Mouse (Mus musculus) heart, postnatal 25 days (tissue): Measurements from ENCODE around the gene Fubp1. TPM values are rescaled to one million over a fixed set of nuclear protein-coding genes. Genes with fewer than 3 reads are reported as not detected.
"Not testable (repeated sequence)": the region's sequence is repeated elsewhere in the genome, so short reads cannot be mapped to it uniquely, and the experiment has no call there.

ENCODE experiments used
- DNase-seq: peaks from one replicate; pipeline ENCODE4 v3.0.0; 2022; ENCODE audit warnings: low spot score
- intact Hi-C: fragments of 180-260 bp; cut with DNase I; formaldehyde crosslinking; loops from one replicate; pipeline ENCODE4 v1.15.1; 2025
- total RNA-seq, 2 experiments: library from RNA; stranded (reverse); gene quantifications; 2 replicates each; pipeline ENCODE4 v1.2.3; 2021

Fubp1 gene
- total RNA-seq, 2 experiments from 2014 or later: 54.6 to 58.4 TPM

DNA sequence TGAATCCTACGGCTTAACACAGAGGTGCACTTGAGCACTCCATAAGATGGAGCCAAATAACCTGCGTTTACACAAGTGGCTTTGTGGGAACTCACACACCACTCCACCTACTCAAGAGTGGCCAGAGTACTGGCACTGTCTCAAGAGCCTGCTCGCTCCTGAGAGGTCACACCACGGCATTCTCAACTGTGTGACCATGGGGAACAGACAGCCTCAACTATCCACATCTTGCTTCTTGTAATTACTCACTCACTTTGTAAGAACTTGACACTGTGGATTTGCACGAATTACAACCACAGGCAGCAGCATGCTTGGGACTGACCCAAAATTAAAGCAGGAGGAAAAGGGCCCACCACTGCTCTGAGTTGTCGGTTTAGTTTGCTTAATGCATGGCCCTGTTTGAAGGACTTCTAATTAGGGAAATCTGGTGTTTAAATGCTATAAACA is 18.4 kb upstream of the Fubp1 start:
- intact Hi-C loops: loop anchor here (5.0 kb wide), 1 partner anchor 80 kb away; no protein-coding TSS in a partner anchor
- DNase-seq: peak; percentile 15

DNA sequence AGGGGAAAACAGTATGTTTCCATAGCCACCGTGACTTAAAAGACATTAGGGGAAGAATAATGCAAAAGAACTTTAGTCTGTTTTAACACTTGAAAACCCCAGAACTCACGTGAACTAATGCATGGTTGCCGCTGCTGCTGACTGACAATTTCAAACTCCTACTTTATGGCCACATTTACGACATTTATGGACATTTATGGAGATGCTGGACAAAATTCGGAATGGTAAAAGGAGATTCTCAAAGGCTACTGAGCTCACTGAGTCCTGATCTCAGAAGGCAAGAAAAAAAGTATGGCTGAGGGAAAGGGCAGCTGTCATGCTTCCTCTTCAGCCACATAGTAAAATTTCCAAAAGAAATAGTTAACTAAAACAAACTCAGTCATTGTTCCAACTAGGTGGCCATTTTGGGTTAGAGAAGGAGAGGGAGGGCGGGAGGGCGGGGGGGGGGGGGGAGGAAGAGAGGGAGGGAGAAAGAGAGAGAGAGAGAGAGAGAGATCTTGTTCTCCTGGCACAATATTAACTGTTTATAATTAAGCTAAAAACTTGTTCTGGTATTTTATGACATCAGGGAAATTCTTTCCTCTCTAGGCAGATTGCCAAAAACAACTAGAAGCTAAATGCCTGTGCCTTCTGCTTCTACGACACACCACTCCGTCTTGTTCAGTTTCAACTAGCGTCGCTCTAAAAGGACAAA is 17.8 kb upstream of the Fubp1 start:
- no peak for DNase-seq
- intact Hi-C loops: loop anchor here (5.0 kb wide), 1 partner anchor 80 kb away; no protein-coding TSS in a partner anchor

- no peak for DNase-seq
- intact Hi-C loops: loop anchor here (1.0 to 5.0 kb wide), 3 partner anchors 17 to 81 kb away; partner anchors contain the start of genes Dnajb4, Fubp1 and Gipc2
Measured at GRCm38 (mm10) chr3:152193177-152193576, 17.0 kb upstream of the Fubp1 start.

- peak; percentile 84 for DNase-seq
- intact Hi-C loops: loop anchor here (1.0 to 5.0 kb wide), 3 partner anchors 17 to 81 kb away; partner anchors contain the start of genes Dnajb4, Fubp1 and Gipc2
Measured at GRCm38 (mm10) chr3:152193635-152194097, 16.6 kb upstream of the Fubp1 start.

DNA sequence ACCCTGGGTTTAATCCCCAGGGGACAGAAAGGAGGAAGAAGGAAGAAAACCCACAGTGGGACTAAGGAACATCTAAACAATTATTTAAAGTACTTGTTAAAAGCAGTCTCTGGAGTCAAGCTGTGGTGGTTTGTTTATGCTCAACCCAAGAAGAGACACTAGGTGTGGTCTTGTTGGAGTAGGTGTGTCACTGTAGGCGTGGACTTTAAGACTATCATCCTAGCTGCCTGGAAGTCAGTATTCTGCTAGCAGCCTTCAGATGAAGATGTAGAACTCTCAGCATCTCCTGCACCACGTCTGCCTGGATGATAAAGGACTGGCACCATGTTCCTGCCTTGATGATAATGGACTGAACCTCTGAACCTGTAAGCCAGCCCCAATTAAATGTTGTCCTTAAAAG is 13.0 kb upstream of the Fubp1 start:
- intact Hi-C loops: not testable (repeated sequence)

GRCm38 (mm10) chr3:152199125-152199524 is 11.1 kb upstream of the Fubp1 start:
- intact Hi-C loops: no loop called here
- no peak for DNase-seq

More for the DNA sequence above, 13.0 kb upstream of the Fubp1 start:
- DNase-seq: not testable (repeated sequence)

- intact Hi-C loops: no loop called here
- DNase-seq: no peak
Measured at GRCm38 (mm10) chr3:152201181-152201580, 9.0 kb upstream of the Fubp1 start.

DNA sequence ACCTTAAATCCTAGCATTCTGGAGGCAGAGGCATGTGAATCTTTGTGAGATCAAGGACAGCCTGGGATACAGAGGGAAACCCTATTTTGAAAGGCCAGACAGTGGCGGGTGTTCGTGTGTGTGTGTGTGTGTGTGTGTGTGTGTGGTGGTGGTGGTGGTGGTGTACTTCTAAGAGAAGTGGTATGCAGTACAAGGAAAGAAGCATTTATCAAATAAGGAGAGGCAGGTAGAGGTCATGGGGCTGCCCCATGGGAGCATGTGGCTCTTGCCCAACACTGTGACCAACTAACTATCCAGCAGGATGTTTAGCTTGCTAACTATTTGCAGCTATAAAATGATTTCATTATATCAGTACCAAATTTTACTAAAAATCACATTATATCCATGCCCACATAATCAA is 8.6 kb upstream of the Fubp1 start:
- intact Hi-C loops: no loop called here
- no peak for DNase-seq

- DNase-seq: no peak
- intact Hi-C loops: no loop called here
Measured at GRCm38 (mm10) chr3:152202942-152203341, 7.3 kb upstream of the Fubp1 start.

- no peak for DNase-seq
- intact Hi-C loops: no loop called here
Measured at GRCm38 (mm10) chr3:152203411-152203810, 6.8 kb upstream of the Fubp1 start.

- DNase-seq: no peak
- intact Hi-C loops: no loop called here
Measured at GRCm38 (mm10) chr3:152203996-152204395, 6.2 kb upstream of the Fubp1 start.

DNA sequence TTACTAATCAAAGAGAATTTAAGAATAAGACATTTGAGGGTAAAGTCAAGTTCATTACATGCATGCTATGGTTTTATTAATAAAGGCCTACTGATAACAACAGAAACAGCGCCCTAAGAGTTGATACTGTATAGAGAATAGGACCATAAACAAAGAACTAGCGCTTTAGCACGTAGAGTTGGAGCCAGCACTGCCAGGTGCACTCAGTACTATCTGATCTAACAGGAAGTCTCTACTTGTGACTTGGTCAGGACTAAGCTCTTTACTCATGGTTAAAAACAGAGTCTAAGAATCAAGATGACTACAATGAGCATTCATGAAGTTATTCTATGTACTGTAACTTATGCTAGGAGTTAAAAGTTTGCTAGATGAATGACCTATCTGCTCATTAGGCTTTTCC is 5.6 kb upstream of the Fubp1 start:
- no peak for DNase-seq
- intact Hi-C loops: no loop called here

DNA sequence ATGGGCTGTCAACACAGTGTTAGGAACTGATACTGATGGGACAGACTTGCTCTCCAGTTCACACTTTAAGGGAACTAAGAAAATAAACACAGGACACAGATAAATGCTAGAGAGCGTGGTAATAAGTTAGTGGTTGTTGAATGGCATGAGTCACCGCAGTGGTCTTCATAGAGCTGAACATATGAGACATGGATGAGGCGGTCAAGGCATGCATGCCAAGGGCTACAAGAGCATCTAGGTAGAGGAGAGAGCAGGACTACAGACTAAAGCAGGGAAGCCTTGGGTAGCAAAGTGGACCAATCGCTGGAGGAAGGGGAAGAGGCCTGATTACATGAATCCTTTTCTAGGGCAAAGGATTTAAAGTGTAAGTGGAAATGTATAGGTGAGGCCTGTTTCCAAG is 3.1 kb upstream of the Fubp1 start:
- intact Hi-C loops: no loop called here
- DNase-seq: no peak

DNA sequence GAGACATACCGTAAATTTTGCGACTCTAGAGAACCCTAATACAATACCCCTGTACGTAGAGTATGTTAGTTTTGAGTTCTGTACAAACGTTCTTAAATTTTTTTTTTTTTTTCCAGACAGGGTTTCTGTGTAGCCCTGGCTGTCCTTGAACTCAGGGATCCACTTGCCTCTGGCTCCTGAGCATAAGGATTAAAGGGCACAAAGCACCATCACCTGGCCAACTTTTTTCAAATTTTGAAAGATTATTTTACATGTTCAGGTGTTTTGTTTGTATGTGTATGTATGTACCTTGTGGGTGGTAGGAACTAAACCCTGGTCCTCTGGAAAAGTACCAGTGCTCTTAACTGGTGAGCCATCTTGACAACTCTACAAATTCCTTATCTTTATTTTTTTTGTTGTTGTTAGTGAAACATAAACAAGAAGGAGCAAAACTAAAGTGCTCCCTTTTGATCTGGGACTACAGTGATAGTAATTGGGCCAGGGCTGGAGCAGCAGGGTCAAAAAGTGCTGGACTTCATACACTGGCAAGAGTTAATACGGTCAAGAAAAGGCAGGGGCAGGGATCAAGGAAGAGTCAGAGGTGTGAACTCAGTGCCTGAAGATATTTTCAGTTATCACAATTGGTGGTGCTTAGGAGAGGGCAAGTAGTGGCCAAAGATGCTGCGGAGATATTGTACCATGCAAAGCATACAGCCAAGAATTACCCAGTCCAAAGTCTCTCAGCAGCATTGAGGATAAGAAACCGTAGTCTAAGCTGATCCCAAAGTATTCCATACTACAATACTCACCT is 1.9 kb upstream of the Fubp1 start:
- DNase-seq: no peak
- intact Hi-C loops: no loop called here

GRCm38 (mm10) chr3:152209177-152209966 is 850 bp upstream of the Fubp1 start:
- peak; percentile 11 for DNase-seq
- intact Hi-C loops: no loop called here

DNA sequence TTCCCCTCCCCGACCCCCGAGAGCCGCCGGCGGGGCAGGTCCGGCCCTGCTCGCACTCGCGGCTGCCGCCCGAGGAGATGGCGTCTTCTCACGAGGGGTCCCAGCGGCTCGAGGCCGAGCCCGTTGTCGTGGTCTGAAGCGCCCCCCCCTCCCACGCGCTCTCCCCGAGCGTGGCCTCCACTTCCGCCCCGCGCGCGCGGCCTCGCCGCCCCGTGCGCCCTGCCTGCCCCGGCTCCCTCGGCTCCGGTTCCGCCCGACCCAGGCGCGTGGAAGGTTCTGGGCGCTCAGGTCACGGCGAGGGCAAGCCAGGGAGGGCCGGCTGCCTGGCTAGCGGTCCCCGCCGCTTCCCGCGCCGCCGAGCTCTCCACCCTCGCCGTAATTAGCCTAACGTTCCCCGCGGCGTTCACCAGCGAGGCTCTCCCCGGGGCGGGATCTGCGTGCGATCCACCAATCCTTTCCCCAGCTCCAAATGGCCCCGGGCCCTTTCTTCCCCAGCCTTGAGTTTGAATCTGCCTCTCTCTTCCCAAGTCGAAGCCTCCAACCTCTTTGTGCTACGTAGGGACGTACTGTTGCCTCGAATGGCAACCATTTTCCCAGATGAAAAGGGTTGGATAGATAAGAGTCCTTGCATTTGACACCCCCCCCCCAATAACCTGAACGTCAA is 638 bp downstream of the Fubp1 start:
- DNase-seq: peak; percentile 38
- intact Hi-C loops: loop anchor here (1.0 to 2.0 kb wide), 2 partner anchors 18 to 100 kb away; no protein-coding TSS in a partner anchor

DNA sequence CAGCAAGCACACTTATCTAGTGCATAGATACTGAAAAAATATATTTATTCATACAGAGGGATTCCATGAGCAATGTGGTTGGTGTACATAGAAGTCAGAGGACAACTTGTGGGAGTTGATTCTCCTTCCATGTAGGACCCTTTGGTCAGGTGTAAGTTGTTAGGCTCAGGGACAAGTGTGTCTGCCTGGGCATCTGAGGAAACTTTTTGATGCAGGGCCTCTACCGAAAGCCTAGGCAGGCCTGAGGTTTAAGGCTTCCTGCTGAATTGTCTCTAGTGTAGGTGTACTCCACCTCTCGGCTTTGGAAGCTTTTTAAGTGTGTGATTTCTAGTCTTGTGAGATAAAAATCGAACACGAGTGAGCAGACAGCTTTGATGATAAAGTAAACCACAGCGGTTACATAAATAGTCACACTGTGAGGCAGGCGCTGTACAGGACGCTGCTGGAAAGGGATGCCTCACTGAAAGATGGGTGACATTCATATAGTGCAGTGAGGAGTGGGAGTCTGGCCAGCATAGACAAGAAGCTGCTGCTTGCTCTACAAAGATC is 1.6 kb downstream of the Fubp1 start:
- intact Hi-C loops: loop anchor here (2.0 kb wide), 1 partner anchor 101 kb away; no protein-coding TSS in a partner anchor
- DNase-seq: no peak

- DNase-seq: no peak
- intact Hi-C loops: no loop called here
Measured at GRCm38 (mm10) chr3:152213416-152213815, 3.2 kb downstream of the Fubp1 start.

GRCm38 (mm10) chr3:152224918-152225317 is 14.7 kb downstream of the Fubp1 start:
- no peak for DNase-seq
- intact Hi-C loops: no loop called here
